Mouse (Mus musculus) lung, adult 2 months (tissue): Measurements from ENCODE around the gene Rab39. TPM values are rescaled to one million over a fixed set of nuclear protein-coding genes. Genes with fewer than 3 reads are reported as not detected.

Experiments
- DNase-seq: peaks from one replicate; pipeline ENCODE4 v3.0.0; 2022
- H3K4me1 ChIP-seq: fragments of 200-500 bp; 2 replicates; pipeline ENCODE4 v1.6.1; 2011; ENCODE audit warnings: low read length; ENCODE audit not compliant: control insufficient read depth, insufficient read depth
- H3K4me3 ChIP-seq: fragments of 200-500 bp; replicated peaks from 2 replicates; pipeline ENCODE3; 2011; ENCODE audit warnings: low read depth, mild to moderate bottlenecking, control low read depth, low read length; ENCODE audit errors: extremely low read depth
- CTCF ChIP-seq: fragments of 200-500 bp; IDR thresholded peaks from 2 replicates; pipeline ENCODE4 v1.5.1; 2011; ENCODE audit warnings: mild to moderate bottlenecking, low read length, control low read depth; ENCODE audit not compliant: insufficient read depth
- POLR2A ChIP-seq: fragments of 200-500 bp; IDR thresholded peaks from 2 replicates; pipeline ENCODE4 v1.6.1; 2011; ENCODE audit warnings: low read depth, mild to moderate bottlenecking, control low read depth, low read length, borderline replicate concordance; ENCODE audit errors: extremely low read depth
- WGBS: fragments of 180-500 bp; shearing (Covaris S2); methylation state at CpG from one replicate; pipeline ENCODE4 v1.1.7; 2018; 5-methylcytosine and 5-hydroxymethylcytosine counted together
- polyA plus RNA-seq: library from polyadenylated mRNA; depleted of rRNA; stranded (reverse); fragments of >200 nt; gene quantifications from 2 replicates; pipeline ENCODE4 v1.2.3, GENCODE M21; 2012

The Rab39 gene
- polyA plus RNA-seq, 1 experiment, result 0.21 TPM

- TF ChIP-seq CTCF, result no peak
- TF ChIP-seq POLR2A, result no peak
- 38% methylated on average over 7 of the region's 7 CpGs for WGBS
- no peak for DNase-seq
Observed at GRCm38 (mm10) chr9:53691745-53692670, 14.0 kb downstream of the Rab39 start.

GRCm38 (mm10) chr9:53680851-53681250 lies 25.2 kb downstream of the Rab39 start:
- DNase-seq, result no peak
- Histone ChIP-seq H3K4me1 (no peaks in the 10 kb centered on the region), H3K4me3 (no peak overlapping the region)
- TF ChIP-seq POLR2A (no peak), CTCF (no peak)
- WGBS, result 91% methylated on average over 1 of the region's 1 CpGs

More at GRCm38 (mm10) chr9:53691745-53692670, 14.0 kb downstream of the Rab39 start:
- H3K4me3 ChIP-seq, result no peak overlapping the region
- no peaks in the 10 kb centered on the region for H3K4me1 ChIP-seq

- Histone ChIP-seq H3K4me1 (no peaks in the 10 kb centered on the region), H3K4me3 (no peak overlapping the region)
- WGBS, result 55% methylated on average over 4 of the region's 4 CpGs
- no peak for DNase-seq
- TF ChIP-seq CTCF (no peak), POLR2A (no peak)
Observed at GRCm38 (mm10) chr9:53676921-53677320, 29.1 kb downstream of the Rab39 start.

- TF ChIP-seq POLR2A (no peak), CTCF (peak; percentile 54)
- DNase-seq, result peak; percentile 66
- Histone ChIP-seq H3K4me1 (no peaks in the 10 kb centered on the region), H3K4me3 (no peak overlapping the region)
- 16% methylated on average over 3 of the region's 3 CpGs for WGBS
Observed at GRCm38 (mm10) chr9:53673571-53673970, 32.5 kb downstream of the Rab39 start.

GRCm38 (mm10) chr9:53669680-53670219 lies 36.3 kb downstream of the Rab39 start, which contains the start of gene Cul5:
Gene Cul5, minus strand, starts transcription at chr9:53670014.
- peak; percentile 20 for DNase-seq
- no peak within 1 kb of the TSS for H3K4me3 ChIP-seq
- H3K4me1 ChIP-seq, result peaks cover 2% of the 10 kb centered on the region; the same call in 1 of the 2 replicates
- 49% methylated on average over 5 of the region's 5 CpGs for WGBS
- TF ChIP-seq POLR2A, result no peak
- no peak for TF ChIP-seq CTCF

- WGBS, result under 1% methylated on average over 74 of the region's 74 CpGs
- H3K4me3 ChIP-seq, result peak overlapping the region; percentile 98
- peak; percentile 96 for DNase-seq
- H3K4me1 ChIP-seq, result peaks cover 4% of the 10 kb centered on the region; the same call in 1 of the 2 replicates
- TF ChIP-seq CTCF, result peak; percentile 55
- TF ChIP-seq POLR2A, result peak; percentile 36; the same call in 1 of the 2 replicates
Observed at GRCm38 (mm10) chr9:53667020-53667669, 38.9 kb downstream of the Rab39 start.

GRCm38 (mm10) chr9:53666665-53667019 lies 39.4 kb downstream of the Rab39 start:
- DNase-seq, result no peak
- WGBS, result under 1% methylated on average over 28 of the region's 28 CpGs
- no peak for TF ChIP-seq CTCF
- TF ChIP-seq POLR2A, result no peak

GRCm38 (mm10) chr9:53665428-53665827 lies 40.6 kb downstream of the Rab39 start:
- DNase-seq, result no peak
- TF ChIP-seq CTCF (no peak), POLR2A (no peak)
- H3K4me1 ChIP-seq, result peaks cover 4% of the 10 kb centered on the region; the same call in 1 of the 2 replicates
- H3K4me3 ChIP-seq, result no peak overlapping the region

More at GRCm38 (mm10) chr9:53666665-53667019, 39.4 kb downstream of the Rab39 start:
- Histone ChIP-seq H3K4me3 (peak overlapping the region; percentile 98), H3K4me1 (peaks cover 4% of the 10 kb centered on the region; the same call in 1 of the 2 replicates)

- Histone ChIP-seq H3K4me3 (no peak overlapping the region), H3K4me1 (peaks cover 4% of the 10 kb centered on the region; the same call in 1 of the 2 replicates)
- DNase-seq, result no peak
- 72% methylated on average over 2 of the region's 2 CpGs for WGBS
- no peak for TF ChIP-seq CTCF
- TF ChIP-seq POLR2A, result no peak
Observed at GRCm38 (mm10) chr9:53664819-53665218, 41.2 kb downstream of the Rab39 start.
